Mouse (Mus musculus): ENCODE results near the gene Gm9887. TPM values are rescaled to one million over a fixed set of nuclear protein-coding genes. Genes with fewer than 3 reads are reported as not detected.
"Not testable (repeated sequence)": the region's sequence is repeated elsewhere in the genome, so short reads cannot be mapped to it uniquely, and the experiment has no call there.

The Gm9887 gene
- total RNA-seq, 2 experiments from 2014 or later = 0.48 to 0.77 TPM

GRCm38 (mm10) chr12:69385542-69386280 lies 13.5 kb upstream of the Gm9887 start:
- no peak for DNase-seq

DNA sequence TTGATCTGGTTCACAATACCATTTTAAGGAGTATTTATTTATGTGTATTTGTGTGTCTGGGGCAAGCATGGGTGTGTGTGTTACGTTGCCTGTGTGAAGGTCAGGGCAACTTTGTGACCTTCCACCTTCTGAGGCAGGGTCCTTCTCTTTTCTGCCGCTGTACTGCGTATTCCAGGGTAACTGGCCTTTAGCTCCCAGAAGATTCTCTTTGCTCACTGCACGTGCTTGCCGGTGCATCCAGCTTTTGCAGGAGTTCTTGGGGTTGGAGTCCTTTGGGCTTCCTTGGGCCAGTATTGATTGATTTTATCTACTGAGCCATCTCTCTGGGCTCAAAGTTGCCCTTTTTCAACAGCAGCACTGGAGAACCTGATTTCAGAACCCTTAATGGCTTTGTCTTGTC lies 12.3 kb upstream of the Gm9887 start:
- DNase-seq = no peak

DNA sequence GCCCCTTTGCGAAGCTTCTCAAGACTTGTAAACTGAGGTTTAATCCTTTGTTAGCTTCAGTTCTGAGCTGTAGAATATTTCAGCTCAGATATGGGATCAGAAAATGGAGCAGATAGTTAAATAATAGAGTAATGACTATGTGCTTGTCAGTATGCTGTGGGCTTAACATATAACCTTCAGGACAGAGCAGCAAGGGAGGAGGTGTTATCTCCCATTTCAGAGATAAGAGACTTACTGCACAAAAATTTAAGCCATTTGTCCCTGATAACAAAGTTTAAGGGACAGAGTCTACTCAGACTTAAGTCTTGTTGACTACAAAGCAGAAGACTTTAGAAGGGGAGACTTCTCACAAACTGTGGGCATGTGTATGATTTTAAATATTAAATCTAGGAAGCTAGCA lies 10.6 kb upstream of the Gm9887 start:
- no peak for DNase-seq

- DNase-seq = no peak
Measured at GRCm38 (mm10) chr12:69378558-69379454, 6.5 kb upstream of the Gm9887 start.

GRCm38 (mm10) chr12:69377636-69378035 lies 5.4 kb upstream of the Gm9887 start:
- DNase-seq = not testable (repeated sequence)

DNA sequence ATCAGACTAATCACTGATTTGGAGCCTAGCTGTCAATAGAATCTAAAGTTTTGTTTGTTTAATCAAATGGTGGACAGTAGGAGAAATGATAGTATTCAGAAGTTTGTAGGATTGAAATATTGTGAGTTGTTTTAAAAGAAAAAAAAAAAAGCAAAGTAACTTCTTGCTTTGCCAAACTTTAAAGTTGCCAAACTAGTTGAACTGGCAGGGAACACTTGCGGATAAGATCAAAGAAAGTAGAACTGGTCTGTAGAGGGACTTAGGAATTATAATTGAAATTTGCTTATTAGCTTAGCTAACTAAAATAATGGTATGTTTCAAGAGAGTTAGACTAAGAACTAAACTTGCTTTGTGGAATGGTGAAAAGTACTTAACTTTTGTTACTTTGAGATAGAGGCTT lies 4.9 kb upstream of the Gm9887 start:
- DNase-seq = no peak

- DNase-seq = no peak
Measured at GRCm38 (mm10) chr12:69376132-69376531, 3.9 kb upstream of the Gm9887 start.

- peak; percentile 19 for DNase-seq
Measured at GRCm38 (mm10) chr12:69373850-69374766, 1.9 kb upstream of the Gm9887 start.

DNA sequence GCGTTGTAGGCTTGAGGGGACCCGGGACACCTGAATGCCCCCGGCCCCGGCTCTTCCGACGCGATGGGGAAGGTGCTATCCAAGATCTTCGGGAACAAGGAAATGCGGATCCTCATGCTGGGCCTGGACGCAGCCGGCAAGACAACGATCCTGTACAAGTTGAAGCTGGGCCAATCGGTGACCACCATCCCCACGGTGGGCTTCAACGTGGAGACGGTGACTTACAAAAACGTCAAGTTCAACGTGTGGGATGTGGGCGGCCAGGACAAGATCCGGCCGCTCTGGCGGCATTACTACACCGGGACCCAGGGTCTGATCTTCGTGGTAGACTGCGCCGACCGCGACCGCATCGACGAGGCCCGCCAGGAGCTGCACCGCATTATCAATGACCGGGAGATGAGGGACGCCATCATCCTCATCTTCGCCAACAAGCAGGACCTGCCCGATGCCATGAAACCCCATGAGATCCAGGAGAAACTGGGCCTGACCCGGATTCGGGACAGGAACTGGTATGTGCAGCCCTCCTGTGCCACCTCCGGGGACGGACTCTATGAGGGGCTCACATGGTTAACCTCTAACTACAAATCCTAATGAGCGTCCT lies 573 bp upstream of the Gm9887 start:
- DNase-seq = peak; percentile 32

- no peak for DNase-seq
Measured at GRCm38 (mm10) chr12:69371421-69371853, 821 bp downstream of the Gm9887 start.

DNA sequence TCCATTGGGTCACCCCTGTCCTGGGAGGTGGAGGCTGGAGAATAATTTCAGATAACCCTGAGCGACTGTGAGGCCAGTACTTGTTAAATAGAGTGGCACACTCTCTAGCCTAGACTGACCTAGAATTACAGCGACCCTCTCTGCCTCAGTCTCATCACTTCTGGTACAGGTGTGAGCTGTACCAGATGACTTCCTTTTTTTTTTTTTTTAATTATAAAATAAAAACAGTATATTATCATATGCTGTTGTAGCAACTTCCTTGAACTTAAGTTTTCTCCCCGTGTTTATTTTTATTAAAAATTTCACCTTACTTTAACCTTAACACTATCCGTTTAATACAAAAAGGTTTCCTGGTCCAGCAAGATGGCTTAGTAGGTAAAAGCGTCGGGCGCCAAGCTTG lies 1.3 kb downstream of the Gm9887 start:
- DNase-seq = no peak

GRCm38 (mm10) chr12:69367557-69367956 lies 4.7 kb downstream of the Gm9887 start:
- DNase-seq = no peak

GRCm38 (mm10) chr12:69366424-69366823 lies 5.8 kb downstream of the Gm9887 start:
- no peak for DNase-seq

DNA sequence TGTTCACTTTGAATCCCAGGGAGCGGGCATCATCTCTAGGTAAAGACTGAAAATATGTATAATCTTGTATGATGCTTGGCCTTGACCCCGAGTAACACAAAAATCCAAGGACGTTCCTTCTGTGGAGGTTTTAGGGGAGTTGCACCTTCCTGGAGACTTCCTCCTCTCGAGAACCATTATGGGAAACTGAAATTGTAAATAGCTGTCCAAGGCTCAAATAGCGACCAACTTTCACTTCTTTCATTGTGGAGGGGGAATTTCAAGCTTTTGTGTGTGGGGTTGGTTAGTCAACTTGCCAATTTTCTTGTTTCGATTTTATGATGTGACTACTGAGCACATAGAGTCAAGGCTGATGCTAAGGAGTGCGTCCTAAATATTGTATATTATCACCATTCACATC lies 6.5 kb downstream of the Gm9887 start:
- DNase-seq = no peak

- peak; percentile 83 for DNase-seq
Measured at GRCm38 (mm10) chr12:69363899-69364762, 8.1 kb downstream of the Gm9887 start.

DNA sequence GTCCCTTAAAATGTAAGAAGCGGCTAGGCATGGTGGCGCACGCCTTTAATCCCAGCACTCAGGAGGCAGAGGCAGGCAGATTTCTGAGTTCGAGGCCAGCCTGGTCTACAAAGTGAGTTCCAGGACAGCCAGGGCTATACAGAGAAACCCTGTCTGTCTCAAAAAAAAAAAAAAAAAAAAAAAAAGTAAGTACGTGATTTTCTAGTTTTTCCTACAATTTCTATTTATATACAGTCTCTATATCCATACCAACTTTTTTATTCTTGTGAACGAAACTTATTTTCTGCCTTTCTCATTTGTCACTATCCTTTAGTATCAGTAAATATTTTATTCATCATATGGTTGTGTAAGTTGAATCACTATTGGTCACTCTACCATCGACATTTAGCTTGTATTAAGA lies 9.1 kb downstream of the Gm9887 start:
- DNase-seq = not testable (repeated sequence)

- no peak for DNase-seq
Measured at GRCm38 (mm10) chr12:69362388-69362787, 9.9 kb downstream of the Gm9887 start.

DNA sequence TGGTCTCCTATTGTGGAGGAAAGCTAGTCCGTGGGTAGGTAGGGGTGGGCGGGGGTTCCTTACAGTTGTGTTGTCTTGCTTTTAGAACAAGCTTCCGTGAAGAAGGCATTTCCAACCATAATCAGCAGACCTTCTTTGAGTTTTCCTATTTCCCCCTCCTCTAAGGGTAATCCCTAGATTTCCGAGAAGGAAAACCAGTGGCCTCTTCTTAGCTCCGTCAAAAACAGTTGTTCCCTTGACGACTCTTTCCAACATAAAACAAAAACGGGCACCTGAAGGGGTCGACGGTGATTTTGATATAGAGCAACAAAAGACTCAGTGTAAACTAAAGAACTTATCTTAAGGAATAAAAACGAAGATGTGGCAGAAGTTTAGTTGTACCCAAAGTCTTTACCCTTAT lies 10.3 kb downstream of the Gm9887 start:
- DNase-seq = no peak

GRCm38 (mm10) chr12:69360997-69361899 lies 11.0 kb downstream of the Gm9887 start:
- peak; percentile 100 for DNase-seq

DNA sequence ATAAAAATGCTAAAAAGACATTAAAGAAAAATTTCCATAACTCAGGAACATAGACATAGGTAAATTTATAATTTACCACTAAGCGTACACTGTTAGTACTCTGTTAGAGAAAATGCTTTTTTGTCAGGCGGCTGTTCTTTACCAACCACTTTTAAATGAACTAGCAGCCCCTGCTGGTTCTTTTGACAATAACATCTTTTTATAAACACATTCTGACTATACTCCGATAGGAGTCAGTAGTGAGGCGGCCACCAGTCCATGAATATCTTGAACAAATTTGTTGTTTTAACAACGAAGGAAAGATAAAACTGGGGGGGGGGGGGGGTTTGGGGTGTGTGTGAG lies 11.6 kb downstream of the Gm9887 start:
- peak; percentile 61 for DNase-seq

Measured in heart, postnatal 4 days (tissue).